Mouse (Mus musculus) hindbrain, embryonic 14.5 days (tissue): Measurements from ENCODE around the gene Foxn1. TPM values are rescaled to one million over a fixed set of nuclear protein-coding genes. Genes with fewer than 3 reads are reported as not detected.
A peak's percentile ranks its signal among the peaks of the same experiment; 100 is the strongest.

Source experiments
- ATAC-seq: fragments of 200-750 bp; cut with Nextera tagmentation; 2 replicates; pipeline ENCODE4 v1.8.0; 2017; ENCODE audit warnings: moderate number of reproducible peaks, mild to moderate bottlenecking, moderate TSS enrichment, moderate library complexity; ENCODE audit not compliant: low FRiP score
- DNase-seq: peaks from one replicate; pipeline ENCODE4 v3.0.0-alpha.2; 2015; ENCODE audit warnings: low spot score
- H3K27ac ChIP-seq: fragments of 300-500 bp; sonication (generic); 2 replicates; pipeline ENCODE4 v1.5.1; 2014; ENCODE audit warnings: mild to moderate bottlenecking, moderate library complexity
- H3K27me3 ChIP-seq: fragments of 300-500 bp; sonication (generic); 2 replicates; pipeline ENCODE4 v1.6.1; 2014; ENCODE audit warnings: mild to moderate bottlenecking, low read length, mixed read lengths; ENCODE audit not compliant: control insufficient read depth, insufficient read depth
- H3K36me3 ChIP-seq: fragments of 300-500 bp; sonication (generic); replicated peaks from 2 replicates; pipeline ENCODE4 v1.6.1; 2014; ENCODE audit not compliant: control insufficient read depth, insufficient read depth
- H3K4me1 ChIP-seq: fragments of 300-500 bp; sonication (generic); replicated peaks from 2 replicates; pipeline ENCODE4 v1.6.1; 2014; ENCODE audit warnings: antibody characterized with exemption, low read length, mixed read lengths; ENCODE audit not compliant: control insufficient read depth, insufficient read depth
- H3K4me2 ChIP-seq: fragments of 300-500 bp; sonication (generic); replicated peaks from 2 replicates; pipeline ENCODE4 v1.6.1; 2014; ENCODE audit warnings: mild to moderate bottlenecking, moderate library complexity
- H3K4me3 ChIP-seq: fragments of 300-500 bp; sonication (generic); replicated peaks from 2 replicates; pipeline ENCODE4 v1.5.1; 2014; ENCODE audit warnings: mild to moderate bottlenecking, low read length
- H3K9ac ChIP-seq: fragments of 300-500 bp; sonication (generic); 2 replicates; pipeline ENCODE4 v1.6.1; 2014
- H3K9me3 ChIP-seq: fragments of 300-500 bp; sonication (generic); 2 replicates; pipeline ENCODE4 v1.6.1; 2016; ENCODE audit warnings: low read length; ENCODE audit not compliant: control insufficient read depth
- WGBS: fragments of 180-500 bp; shearing (Covaris S2); extraction: QIAGEN DNeasy Blood & Tissue Kit; methylation state at CpG from one replicate; pipeline ENCODE4 v1.1.7; 2014; 5-methylcytosine and 5-hydroxymethylcytosine counted together
- polyA plus RNA-seq: library from polyadenylated mRNA; unstranded; fragments of >200 nt; fragmentation: Nextera tagmentation; extraction: Ambion mirVana; gene quantifications from 2 replicates; pipeline ENCODE4 v1.2.1, GENCODE M21; 2014

The Foxn1 gene
- polyA plus RNA-seq, 1 experiment from 2014 or later: not detected

DNA sequence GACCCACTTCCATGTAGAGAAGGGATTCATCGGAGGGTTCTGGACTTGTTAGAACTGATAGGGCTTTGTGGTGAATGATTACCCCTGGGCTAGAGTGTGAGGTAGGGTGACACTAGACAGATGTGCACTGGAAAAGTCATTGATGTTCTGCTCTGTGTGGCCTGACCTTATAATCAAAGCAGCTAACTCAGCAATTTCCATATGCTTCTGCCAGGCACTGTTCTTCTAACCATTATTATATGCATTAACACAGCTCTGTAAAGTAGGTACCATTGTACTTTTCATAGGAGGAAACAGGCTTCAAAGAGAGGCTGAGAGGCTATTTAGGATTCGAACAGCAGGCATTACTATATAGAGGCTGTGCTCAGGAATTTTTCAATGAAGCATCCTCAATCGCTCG, 59.1 kb downstream of the Foxn1 start:
- 93% methylated on average over 4 of the region's 4 CpGs for WGBS
- no peak for ATAC-seq
- H3K4me1 ChIP-seq: peaks cover 19% of the 10 kb centered on the region

DNA sequence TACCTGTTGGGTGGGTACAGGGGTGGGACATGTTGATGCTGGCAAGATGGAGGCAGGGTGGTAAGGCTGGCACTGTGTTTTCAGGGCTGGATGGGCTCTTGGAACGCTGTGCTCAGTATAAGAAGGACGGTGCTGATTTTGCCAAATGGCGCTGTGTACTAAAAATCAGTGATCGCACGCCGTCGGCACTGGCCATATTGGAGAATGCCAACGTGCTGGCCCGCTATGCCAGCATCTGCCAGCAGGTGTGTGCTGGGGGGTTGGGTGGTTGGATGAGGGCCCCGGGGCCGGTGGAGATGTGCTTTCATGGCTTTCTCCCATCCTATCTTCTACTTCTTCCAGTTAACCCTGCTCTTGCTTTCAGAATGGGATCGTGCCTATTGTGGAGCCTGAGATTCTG, 61.4 kb downstream of the Foxn1 start:
- H3K9me3 ChIP-seq: no peaks in the 10 kb centered on the region
- no peaks in the 10 kb centered on the region for H3K27me3 ChIP-seq
- DNase-seq (no peak), ATAC-seq (no peak)
- H3K4me2 ChIP-seq: peak overlapping the region; percentile 32
- no peaks in the 10 kb centered on the region for H3K36me3 ChIP-seq
- H3K9ac ChIP-seq: no peak overlapping the region
- peak overlapping the region; percentile 35; the same call in 1 of the 2 replicates for H3K27ac ChIP-seq
- 93% methylated on average over 12 of the region's 12 CpGs for WGBS
- peaks cover 19% of the 10 kb centered on the region for H3K4me1 ChIP-seq
- H3K4me3 ChIP-seq: peak overlapping the region; percentile 15

More for the DNA sequence above, 59.1 kb downstream of the Foxn1 start:
- H3K9me3 ChIP-seq: no peaks in the 10 kb centered on the region
- no peak overlapping the region for H3K9ac ChIP-seq
- no peak overlapping the region for H3K27ac ChIP-seq
- H3K27me3 ChIP-seq: no peaks in the 10 kb centered on the region
- H3K4me2 ChIP-seq: no peak overlapping the region
- no peak for DNase-seq
- no peak overlapping the region for H3K4me3 ChIP-seq
- H3K36me3 ChIP-seq: peaks cover 5% of the 10 kb centered on the region; the same call in 1 of the 2 replicates

DNA sequence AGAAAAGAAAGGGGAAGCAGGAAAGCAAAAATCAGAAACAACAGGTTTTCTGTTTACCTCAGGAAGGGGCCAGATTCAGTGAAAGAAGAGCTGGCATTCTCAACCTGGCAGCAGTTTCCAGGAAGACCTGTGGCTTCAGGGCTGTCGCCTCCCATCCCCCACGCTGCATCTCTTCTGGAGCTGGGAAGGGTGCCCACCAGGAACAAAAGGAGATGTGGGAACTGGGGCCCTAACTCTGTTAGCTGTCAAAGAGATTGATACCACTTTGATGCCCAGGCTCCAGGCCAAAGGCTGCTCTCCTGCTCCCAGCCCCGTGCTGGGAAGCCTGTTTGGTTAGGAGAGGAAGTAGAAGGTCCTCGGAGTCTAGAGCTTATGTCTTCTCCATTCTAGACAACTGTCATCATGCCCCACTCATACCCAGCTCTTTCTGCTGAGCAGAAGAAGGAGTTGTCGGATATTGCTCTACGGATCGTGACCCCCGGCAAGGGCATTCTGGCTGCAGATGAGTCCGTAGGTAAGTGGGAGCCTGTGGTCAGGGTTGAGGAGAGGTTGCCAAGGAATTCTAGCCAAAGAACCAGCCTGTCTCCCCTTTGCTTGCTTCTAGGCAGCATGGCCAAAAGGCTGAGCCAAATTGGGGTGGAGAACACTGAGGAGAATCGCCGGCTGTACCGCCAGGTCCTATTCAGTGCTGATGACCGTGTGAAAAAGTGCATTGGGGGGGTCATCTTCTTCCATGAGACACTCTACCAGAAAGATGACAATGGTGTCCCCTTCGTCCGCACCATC, 62.2 kb downstream of the Foxn1 start:
- ATAC-seq (peak; percentile 25; the same call in 1 of the 2 replicates), DNase-seq (peak; percentile 63)
- no peak overlapping the region; the same call in 1 of the 2 replicates for H3K9ac ChIP-seq
- 65% methylated on average over 15 of the region's 15 CpGs for WGBS
- peaks cover 14% of the 10 kb centered on the region for H3K4me1 ChIP-seq
- H3K4me2 ChIP-seq: peak overlapping the region; percentile 36
- no peaks in the 10 kb centered on the region for H3K9me3 ChIP-seq
- no peaks in the 10 kb centered on the region for H3K27me3 ChIP-seq
- peak overlapping the region; percentile 15 for H3K4me3 ChIP-seq
- H3K36me3 ChIP-seq: no peaks in the 10 kb centered on the region
- H3K27ac ChIP-seq: peak overlapping the region; percentile 35; the same call in 1 of the 2 replicates

DNA sequence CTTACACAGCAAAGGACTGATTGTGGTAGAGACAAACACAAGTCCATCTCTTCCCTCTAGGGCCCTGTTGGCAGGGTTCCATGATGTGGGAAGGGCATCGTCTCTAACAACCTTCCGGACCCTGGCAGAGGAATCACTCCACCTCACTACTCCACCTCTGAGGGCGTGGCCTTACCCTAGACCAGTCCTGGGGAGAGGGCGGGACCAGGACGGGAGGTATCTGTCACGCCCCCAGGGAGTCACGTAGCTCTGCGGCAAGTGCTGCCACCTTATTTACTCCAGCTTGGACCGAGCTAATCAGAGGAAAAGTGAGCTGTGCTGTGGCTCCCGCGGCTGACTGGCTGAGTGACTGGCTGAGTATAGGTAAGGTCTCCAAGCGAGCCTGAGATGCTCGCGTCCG, 63.5 kb downstream of the Foxn1 start, which contains the start of gene Aldoc:
TSS of gene Aldoc (plus strand) at position 109 of the 400 bp plus-strand sequence.
- DNase-seq (peak; percentile 61), ATAC-seq (peak; percentile 82)
- WGBS: 7% methylated on average over 15 of the region's 15 CpGs
- Histone ChIP-seq H3K27ac (peak within 1 kb of the TSS; percentile 76), H3K27me3 (no peaks in the 10 kb centered on the region), H3K9ac (peak within 1 kb of the TSS; percentile 47; the same call in 1 of the 2 replicates), H3K4me3 (peak within 1 kb of the TSS; percentile 26), H3K4me2 (peak within 1 kb of the TSS; percentile 36), H3K36me3 (no peaks in the 10 kb centered on the region; the same call in 1 of the 2 replicates), H3K9me3 (no peaks in the 10 kb centered on the region), H3K4me1 (peaks cover 10% of the 10 kb centered on the region)

DNA sequence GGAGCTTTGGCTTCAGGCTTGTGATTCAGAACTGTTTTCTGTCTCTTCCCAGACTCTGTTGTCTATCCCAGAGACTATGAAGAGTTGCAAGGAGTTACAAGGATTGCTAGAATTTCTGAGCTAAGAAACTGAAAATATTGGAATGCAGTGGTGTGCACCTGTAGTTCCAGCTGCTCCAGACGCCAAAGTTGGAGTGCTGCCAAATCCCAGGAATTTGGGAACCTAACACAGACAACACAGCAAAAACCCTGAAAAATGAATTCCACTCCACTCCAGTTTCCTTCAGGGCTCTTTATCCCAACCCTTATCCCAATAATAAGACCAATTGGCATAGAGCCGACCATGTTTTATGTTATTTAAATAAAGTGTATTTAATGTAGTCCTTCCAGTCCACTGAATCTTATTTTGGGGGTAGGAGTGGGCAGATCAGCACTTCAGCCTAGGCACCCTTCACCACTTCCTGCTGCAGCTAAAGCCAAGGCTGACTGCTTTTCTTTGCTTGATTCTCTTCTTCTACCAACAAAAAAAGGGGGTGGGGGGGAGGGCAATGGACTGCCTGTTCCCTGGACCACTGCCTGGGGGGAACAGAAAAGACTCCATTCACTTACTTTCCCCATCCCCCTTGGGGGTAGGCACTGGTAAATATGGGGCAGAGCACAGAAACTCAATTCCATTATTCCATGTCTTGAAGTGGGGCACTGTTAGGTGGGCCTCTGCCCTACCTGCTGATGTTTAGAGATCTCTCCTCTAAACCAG, 64.1 kb downstream of the Foxn1 start:
- H3K4me3 ChIP-seq: peak overlapping the region; percentile 26; the same call in 1 of the 2 replicates
- H3K27me3 ChIP-seq: no peaks in the 10 kb centered on the region
- no peaks in the 10 kb centered on the region; the same call in 1 of the 2 replicates for H3K36me3 ChIP-seq
- H3K4me1 ChIP-seq: peaks cover 10% of the 10 kb centered on the region
- peak overlapping the region; percentile 36 for H3K4me2 ChIP-seq
- ATAC-seq (peak; percentile 54), DNase-seq (no peak)
- no peaks in the 10 kb centered on the region for H3K9me3 ChIP-seq
- peak overlapping the region; percentile 76; the same call in 1 of the 2 replicates for H3K27ac ChIP-seq
- WGBS: 55% methylated on average over 2 of the region's 2 CpGs
- H3K9ac ChIP-seq: peak overlapping the region; percentile 47; the same call in 1 of the 2 replicates

DNA sequence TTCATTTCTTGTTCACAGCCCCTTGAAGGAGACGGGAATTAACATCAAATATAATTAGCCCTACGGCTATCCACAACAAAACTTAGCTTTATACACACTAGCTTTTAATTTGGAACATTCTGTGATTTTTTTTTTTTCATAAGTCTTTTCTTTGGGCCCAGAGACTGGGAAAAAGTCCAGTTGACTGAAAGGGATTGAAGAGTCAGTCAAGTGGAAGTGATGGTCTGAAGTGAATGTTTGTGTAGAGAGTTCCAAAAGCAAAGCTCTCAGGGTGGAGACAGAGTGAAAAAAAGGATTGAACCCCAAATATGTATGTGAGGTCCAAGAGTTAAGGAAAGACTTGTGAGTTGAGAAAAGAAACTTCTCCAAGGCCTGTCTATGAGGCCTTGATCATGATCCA, 67.9 kb downstream of the Foxn1 start:
- no peak overlapping the region for H3K9ac ChIP-seq
- no peaks in the 10 kb centered on the region for H3K27me3 ChIP-seq
- no peak overlapping the region for H3K4me3 ChIP-seq
- peaks cover 12% of the 10 kb centered on the region for H3K36me3 ChIP-seq
- no peak for ATAC-seq
- DNase-seq: no peak
- 85% methylated on average over 2 of the region's 2 CpGs for WGBS
- H3K4me1 ChIP-seq: peaks cover 10% of the 10 kb centered on the region
- H3K27ac ChIP-seq: no peak overlapping the region
- H3K4me2 ChIP-seq: no peak overlapping the region
- H3K9me3 ChIP-seq: no peaks in the 10 kb centered on the region

DNA sequence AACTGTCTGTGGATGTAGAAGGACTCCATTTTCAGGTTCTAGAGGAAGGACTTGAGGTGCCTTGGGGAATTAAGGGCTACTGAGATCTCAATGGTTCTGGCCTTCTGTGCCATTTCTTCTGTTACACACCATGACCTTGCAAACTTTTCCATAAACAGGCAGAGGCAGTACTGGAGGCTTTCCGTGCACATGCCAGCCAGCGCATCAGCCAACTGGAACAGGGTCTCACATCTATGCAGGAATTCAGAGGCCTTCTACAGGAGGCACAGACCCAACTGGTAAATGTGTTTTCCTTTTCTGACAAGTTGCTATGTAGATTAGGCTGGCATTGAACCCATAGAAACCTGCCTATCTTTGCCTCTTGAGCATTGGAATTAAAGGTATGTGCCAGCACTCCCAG, 72.7 kb downstream of the Foxn1 start:
- H3K9ac ChIP-seq: no peak overlapping the region
- peaks cover 15% of the 10 kb centered on the region for H3K36me3 ChIP-seq
- DNase-seq: no peak
- H3K4me1 ChIP-seq: no peaks in the 10 kb centered on the region
- H3K27me3 ChIP-seq: no peaks in the 10 kb centered on the region
- no peaks in the 10 kb centered on the region for H3K9me3 ChIP-seq
- H3K4me2 ChIP-seq: no peak overlapping the region
- no peak overlapping the region for H3K4me3 ChIP-seq
- WGBS: 97% methylated on average over 2 of the region's 2 CpGs
- H3K27ac ChIP-seq: no peak overlapping the region
- no peak for ATAC-seq

DNA sequence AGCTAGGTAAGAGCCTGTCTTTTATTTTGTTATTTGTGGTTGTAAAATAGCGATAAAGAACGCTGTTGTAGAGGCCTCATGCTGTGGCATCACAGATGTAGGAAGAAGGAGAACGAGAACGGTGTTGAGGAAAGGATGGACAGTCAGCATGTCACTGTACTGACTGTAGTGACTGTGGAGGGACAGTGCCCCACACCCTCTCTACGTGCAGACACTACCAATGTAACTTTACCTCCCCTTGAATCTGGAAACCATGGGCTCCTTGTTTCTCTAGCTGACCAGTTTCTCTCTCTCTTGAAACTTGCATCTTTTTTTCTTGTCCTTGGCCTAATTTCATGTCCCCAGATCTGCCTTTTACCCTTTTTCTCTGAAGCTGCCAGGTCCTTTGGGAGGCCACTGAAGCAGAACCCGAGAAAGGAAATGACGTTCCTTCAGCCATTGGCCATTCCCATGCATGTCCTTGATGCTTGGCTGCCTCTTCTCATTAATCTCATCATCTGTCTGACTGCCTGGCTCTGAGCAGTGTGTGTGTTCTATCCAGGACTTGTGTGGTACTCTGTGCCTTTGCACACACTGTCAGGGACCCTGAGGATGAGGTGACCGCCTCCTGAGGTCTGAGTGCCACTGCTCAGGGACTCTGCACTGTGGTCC, 75.4 kb downstream of the Foxn1 start:
- Histone ChIP-seq H3K36me3 (peaks cover 8% of the 10 kb centered on the region), H3K27ac (no peak overlapping the region), H3K9me3 (no peaks in the 10 kb centered on the region), H3K4me2 (no peak overlapping the region), H3K4me1 (no peaks in the 10 kb centered on the region), H3K27me3 (no peaks in the 10 kb centered on the region), H3K9ac (no peak overlapping the region), H3K4me3 (no peak overlapping the region)
- no peak for ATAC-seq
- 75% methylated on average over 8 of the region's 8 CpGs for WGBS
- no peak for DNase-seq
